Mouse (Mus musculus): ENCODE measurements around the gene Fhad1.
"Not testable (repeated sequence)": the region's sequence is repeated elsewhere in the genome, so short reads cannot be mapped to it uniquely, and the experiment has no call there.

Gene Fhad1

GRCm38 (mm10) chr4:142044452-142044851 lies 29.6 kb upstream of the Fhad1 start:
- in situ Hi-C loops (cut with MboI, MseI) = no loop called here

- in situ Hi-C loops (cut with MboI, MseI) = loop anchor here (10.0 kb wide), 1 partner anchor 565 kb away; no protein-coding TSS in a partner anchor
Measured at GRCm38 (mm10) chr4:142039662-142040353, 24.9 kb upstream of the Fhad1 start.

- in situ Hi-C loops (cut with MboI, MseI) = loop anchor here (10.0 kb wide), 1 partner anchor 567 kb away; no protein-coding TSS in a partner anchor
Measured at GRCm38 (mm10) chr4:142037897-142038296, 23.0 kb upstream of the Fhad1 start.

GRCm38 (mm10) chr4:142028533-142028932 lies 13.7 kb upstream of the Fhad1 start:
- in situ Hi-C loops (cut with MboI, MseI) = no loop called here

GRCm38 (mm10) chr4:142026965-142027364 lies 12.1 kb upstream of the Fhad1 start:
- in situ Hi-C loops (cut with MboI, MseI) = no loop called here

GRCm38 (mm10) chr4:142024536-142024935 lies 9.7 kb upstream of the Fhad1 start:
- in situ Hi-C loops (cut with MboI, MseI) = no loop called here

GRCm38 (mm10) chr4:142023166-142023565 lies 8.3 kb upstream of the Fhad1 start:
- in situ Hi-C loops (cut with MboI, MseI) = no loop called here

- in situ Hi-C loops (cut with MboI, MseI) = no loop called here
Measured at GRCm38 (mm10) chr4:142017686-142018085, 2.8 kb upstream of the Fhad1 start.

GRCm38 (mm10) chr4:142011236-142011635 lies 3.6 kb downstream of the Fhad1 start:
- in situ Hi-C loops (cut with MboI, MseI) = no loop called here

GRCm38 (mm10) chr4:142010441-142010840 lies 4.4 kb downstream of the Fhad1 start:
- in situ Hi-C loops (cut with MboI, MseI) = no loop called here

- in situ Hi-C loops (cut with MboI, MseI) = loop anchor here (5.0 kb wide), 1 partner anchor 134 kb away; no protein-coding TSS in a partner anchor
Measured at GRCm38 (mm10) chr4:142008206-142008605, 6.7 kb downstream of the Fhad1 start.

- in situ Hi-C loops (cut with MboI, MseI) = loop anchor here (5.0 kb wide), 1 partner anchor 97 kb away; no protein-coding TSS in a partner anchor
Measured at GRCm38 (mm10) chr4:142000581-142000980, 14.3 kb downstream of the Fhad1 start.

GRCm38 (mm10) chr4:141999494-142000074 lies 15.3 kb downstream of the Fhad1 start:
- in situ Hi-C loops (cut with MboI, MseI) = loop anchor here (5.0 kb wide), 1 partner anchor 98 kb away; no protein-coding TSS in a partner anchor

- in situ Hi-C loops (cut with MboI, MseI) = no loop called here
Measured at GRCm38 (mm10) chr4:141998282-141998821, 16.5 kb downstream of the Fhad1 start.

GRCm38 (mm10) chr4:141996880-141997279 lies 18.0 kb downstream of the Fhad1 start:
- in situ Hi-C loops (cut with MboI, MseI) = no loop called here

GRCm38 (mm10) chr4:141996086-141996485 lies 18.8 kb downstream of the Fhad1 start:
- in situ Hi-C loops (cut with MboI, MseI) = no loop called here

- in situ Hi-C loops (cut with MboI, MseI) = not testable (repeated sequence)
Measured at GRCm38 (mm10) chr4:141994062-141994471, 20.8 kb downstream of the Fhad1 start.

- in situ Hi-C loops (cut with MboI, MseI) = no loop called here
Measured at GRCm38 (mm10) chr4:141993347-141994061, 21.4 kb downstream of the Fhad1 start.

GRCm38 (mm10) chr4:141992530-141993204 lies 22.2 kb downstream of the Fhad1 start:
- in situ Hi-C loops (cut with MboI, MseI) = no loop called here

GRCm38 (mm10) chr4:141988178-141988577 lies 26.7 kb downstream of the Fhad1 start:
- in situ Hi-C loops (cut with MboI, MseI) = no loop called here

GRCm38 (mm10) chr4:141983689-141984088 lies 31.2 kb downstream of the Fhad1 start:
- in situ Hi-C loops (cut with MboI, MseI) = no loop called here
